Mouse (Mus musculus): ENCODE results near the gene Olfr1057. TPM values are rescaled to one million over a fixed set of nuclear protein-coding genes. Genes with fewer than 3 reads are reported as not detected.
"Not testable (repeated sequence)": the region's sequence is repeated elsewhere in the genome, so short reads cannot be mapped to it uniquely, and the experiment has no call there.

Olfr1057 gene
- total RNA-seq (2014; rRNA removed; ENCODE audit: low replicate concordance): not detected in 2 replicates
- polyA plus RNA-seq (2015; fragmentation: Nextera tagmentation; extraction: Ambion mirVana): not detected in 2 replicates

DNA sequence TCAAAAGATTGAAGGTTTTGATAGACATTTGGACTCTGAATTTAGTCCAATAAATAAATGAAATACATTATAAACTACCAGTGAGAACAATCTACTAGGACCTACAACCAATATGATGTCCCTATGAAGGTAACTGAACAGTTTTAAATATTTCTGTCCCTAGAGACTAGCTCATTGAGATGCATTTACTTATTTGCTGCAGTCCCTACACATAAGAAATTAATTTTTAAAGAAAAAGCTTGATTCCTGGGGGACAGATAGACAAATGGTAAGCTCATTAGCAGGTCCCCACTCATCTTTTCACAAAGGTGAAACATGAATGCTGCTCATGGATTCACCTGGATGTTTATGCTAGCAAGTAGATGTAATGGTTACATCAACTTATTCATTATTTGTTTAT is at the start of gene Olfr1057:
Olfr1057 (minus strand) TSS at position 101 of the 400 bp plus-strand sequence.
- H3K36me3 ChIP-seq (replicated peaks; ENCODE audit: control insufficient read depth, insufficient read depth, low read length): no peaks in the 10 kb centered on the region
- no peaks in the 10 kb centered on the region for H3K9me3 ChIP-seq (replicated peaks; ENCODE audit: control insufficient read depth, low read length)
- DNase-seq (ENCODE audit: low spot score): no peak
- TF ChIP-seq EP300 (IDR thresholded peaks at IDR 0.05; ENCODE audit: low read depth): no peak
- no peak for TF ChIP-seq CTCF (IDR thresholded peaks at IDR 0.05; ENCODE audit: low read depth)
- no peak within 1 kb of the TSS for H3K4me2 ChIP-seq (ENCODE audit: low read depth, low read length)
- ATAC-seq (ENCODE audit: insufficient read depth, low read depth): no peak
- no peaks in the 10 kb centered on the region for H3K4me1 ChIP-seq (ENCODE audit: control insufficient read depth, insufficient read depth)
- no peak within 1 kb of the TSS for H3K9ac ChIP-seq (replicated peaks; ENCODE audit: low read depth, low read length)
- H3K27ac ChIP-seq (ENCODE audit: low read depth): no peak within 1 kb of the TSS
- no peaks in the 10 kb centered on the region for H3K27me3 ChIP-seq (ENCODE audit: control insufficient read depth, insufficient read depth, low read length)
- no peak within 1 kb of the TSS for H3K4me3 ChIP-seq (ENCODE audit: low read depth, low read length)

GRCm38 (mm10) chr2:86426649-86427048 is 48.5 kb upstream of the Olfr1057 start, which contains the start of gene Olfr1062:
Gene Olfr1062 (minus strand): TSS chr2:86426749.
- not testable (repeated sequence) for H3K27ac ChIP-seq (ENCODE audit: low read depth); H3K4me1 ChIP-seq (ENCODE audit: control insufficient read depth, insufficient read depth); H3K4me3 ChIP-seq (ENCODE audit: low read depth, low read length); ATAC-seq (ENCODE audit: insufficient read depth, low read depth); H3K36me3 ChIP-seq (replicated peaks; ENCODE audit: control insufficient read depth, insufficient read depth, low read length); H3K9ac ChIP-seq (replicated peaks; ENCODE audit: low read depth, low read length); H3K9me3 ChIP-seq (replicated peaks; ENCODE audit: control insufficient read depth, low read length); DNase-seq (ENCODE audit: low spot score); H3K27me3 ChIP-seq (ENCODE audit: control insufficient read depth, insufficient read depth, low read length); H3K4me2 ChIP-seq (ENCODE audit: low read depth, low read length)

DNA sequence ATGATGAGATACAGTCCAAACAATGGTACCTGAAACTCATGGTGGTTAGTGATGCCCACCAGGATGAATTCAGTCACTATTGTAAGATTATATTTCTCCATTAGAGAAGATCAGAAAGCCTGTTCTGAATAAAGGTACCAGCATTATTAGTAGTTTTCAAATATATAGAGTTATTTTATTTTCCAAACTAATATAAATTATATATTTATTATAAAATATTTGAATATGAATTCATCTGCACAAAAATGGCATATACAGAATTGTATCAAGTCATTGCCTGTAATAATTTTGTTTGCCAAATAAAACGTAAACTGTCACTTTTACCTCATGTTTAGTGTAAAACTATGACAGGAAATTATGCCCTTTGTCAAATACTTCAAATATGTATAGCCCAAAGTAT is 35.8 kb upstream of the Olfr1057 start, which contains the start of gene Olfr1061:
Olfr1061 (minus strand) TSS at position 101 of the 400 bp plus-strand sequence.
- Histone ChIP-seq H3K4me3 (ENCODE audit: low read depth, low read length) (no peak within 1 kb of the TSS), H3K36me3 (replicated peaks; ENCODE audit: control insufficient read depth, insufficient read depth, low read length) (no peaks in the 10 kb centered on the region), H3K9ac (replicated peaks; ENCODE audit: low read depth, low read length) (no peak within 1 kb of the TSS), H3K4me2 (ENCODE audit: low read depth, low read length) (no peak within 1 kb of the TSS), H3K27ac (ENCODE audit: low read depth) (no peak within 1 kb of the TSS), H3K27me3 (ENCODE audit: control insufficient read depth, insufficient read depth, low read length) (no peaks in the 10 kb centered on the region), H3K4me1 (ENCODE audit: control insufficient read depth, insufficient read depth) (no peaks in the 10 kb centered on the region), H3K9me3 (replicated peaks; ENCODE audit: control insufficient read depth, low read length) (no peaks in the 10 kb centered on the region)
- DNase-seq (ENCODE audit: low spot score): no peak
- whole genome bisulfite sequencing: 62% methylated on average over 1 of the region's 1 CpGs
- TF ChIP-seq CTCF (IDR thresholded peaks at IDR 0.05; ENCODE audit: low read depth): no peak
- no peak for TF ChIP-seq EP300 (IDR thresholded peaks at IDR 0.05; ENCODE audit: low read depth)
- no peak for ATAC-seq (ENCODE audit: insufficient read depth, low read depth)

GRCm38 (mm10) chr2:86395114-86395513 is 16.9 kb upstream of the Olfr1057 start:
- 68% methylated on average over 2 of the region's 2 CpGs for WGBS
- TF ChIP-seq CTCF (IDR thresholded peaks at IDR 0.05; ENCODE audit: low read depth) (no peak), EP300 (IDR thresholded peaks at IDR 0.05; ENCODE audit: low read depth) (no peak)
- Histone ChIP-seq H3K27me3 (ENCODE audit: control insufficient read depth, insufficient read depth, low read length) (no peaks in the 10 kb centered on the region), H3K9ac (replicated peaks; ENCODE audit: low read depth, low read length) (no peak overlapping the region), H3K4me1 (ENCODE audit: control insufficient read depth, insufficient read depth) (no peaks in the 10 kb centered on the region), H3K4me2 (ENCODE audit: low read depth, low read length) (no peak overlapping the region), H3K36me3 (replicated peaks; ENCODE audit: control insufficient read depth, insufficient read depth, low read length) (no peaks in the 10 kb centered on the region), H3K27ac (ENCODE audit: low read depth) (no peak overlapping the region), H3K4me3 (ENCODE audit: low read depth, low read length) (no peak overlapping the region), H3K9me3 (replicated peaks; ENCODE audit: control insufficient read depth, low read length) (no peaks in the 10 kb centered on the region)
- DNase-seq (ENCODE audit: low spot score): no peak
- ATAC-seq (ENCODE audit: insufficient read depth, low read depth): no peak

DNA sequence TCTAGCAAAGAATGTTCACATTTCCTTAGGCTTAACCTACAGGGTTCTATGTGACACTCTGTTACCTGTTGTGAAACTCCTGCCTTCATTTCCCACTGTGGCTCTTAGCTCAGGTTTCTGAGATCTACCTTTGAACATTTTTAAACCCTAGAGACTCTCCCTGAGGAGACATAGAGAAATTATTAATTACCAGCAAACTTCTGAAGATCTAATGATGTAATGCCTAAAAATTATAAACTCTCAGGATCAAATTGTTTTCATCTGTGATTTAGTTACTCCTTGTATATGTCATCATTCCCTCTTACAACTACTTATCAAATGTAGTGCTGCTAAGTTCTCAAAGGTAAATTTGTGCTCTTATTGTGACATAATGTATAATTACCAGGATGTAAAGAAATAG is 10.3 kb upstream of the Olfr1057 start, which contains the start of gene Olfr1058:
Olfr1058 (minus strand) TSS at position 101 of the 400 bp plus-strand sequence.
- not testable (repeated sequence) for H3K9me3 ChIP-seq (replicated peaks; ENCODE audit: control insufficient read depth, low read length); H3K27me3 ChIP-seq (ENCODE audit: control insufficient read depth, insufficient read depth, low read length); DNase-seq (ENCODE audit: low spot score); H3K4me1 ChIP-seq (ENCODE audit: control insufficient read depth, insufficient read depth); ATAC-seq (ENCODE audit: insufficient read depth, low read depth); H3K27ac ChIP-seq (ENCODE audit: low read depth); H3K4me2 ChIP-seq (ENCODE audit: low read depth, low read length); H3K4me3 ChIP-seq (ENCODE audit: low read depth, low read length); H3K36me3 ChIP-seq (replicated peaks; ENCODE audit: control insufficient read depth, insufficient read depth, low read length); H3K9ac ChIP-seq (replicated peaks; ENCODE audit: low read depth, low read length)

DNA sequence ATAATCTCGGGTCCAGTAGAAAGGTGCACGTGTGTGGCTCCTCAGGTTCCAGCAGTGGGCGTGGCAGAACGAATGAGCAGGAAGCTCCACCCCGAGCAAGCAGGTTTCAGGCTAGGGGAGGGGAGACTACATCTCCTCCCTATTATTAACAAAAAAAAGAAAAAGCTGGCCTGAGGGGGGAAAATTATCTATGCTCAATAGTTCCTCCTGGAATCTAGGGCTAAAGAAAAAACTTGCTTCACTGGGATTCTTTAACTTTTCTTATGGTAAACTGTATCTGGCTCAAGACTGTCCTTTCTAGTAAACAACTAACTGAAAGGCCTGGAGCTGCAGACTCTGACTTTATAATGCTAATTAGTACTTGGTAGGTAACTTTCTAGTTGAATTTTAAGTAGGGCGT is 11.9 kb downstream of the Olfr1057 start:
- not testable (repeated sequence) for H3K4me2 ChIP-seq (ENCODE audit: low read depth, low read length); H3K27me3 ChIP-seq (ENCODE audit: control insufficient read depth, insufficient read depth, low read length); H3K9me3 ChIP-seq (replicated peaks; ENCODE audit: control insufficient read depth, low read length); H3K4me3 ChIP-seq (ENCODE audit: low read depth, low read length); ATAC-seq (ENCODE audit: insufficient read depth, low read depth); H3K9ac ChIP-seq (replicated peaks; ENCODE audit: low read depth, low read length); H3K27ac ChIP-seq (ENCODE audit: low read depth); DNase-seq (ENCODE audit: low spot score); H3K36me3 ChIP-seq (replicated peaks; ENCODE audit: control insufficient read depth, insufficient read depth, low read length); H3K4me1 ChIP-seq (ENCODE audit: control insufficient read depth, insufficient read depth)
- WGBS: 67% methylated on average over 1 of the region's 6 CpGs

Measured in heart, postnatal 0 days (tissue).